Mouse (Mus musculus) cortical plate, adult 2 months (tissue): ENCODE data around the gene Mpeg1. TPM values are rescaled to one million over a fixed set of nuclear protein-coding genes. Genes with fewer than 3 reads are reported as not detected.
A peak's percentile ranks its signal among the peaks of the same experiment; 100 is the strongest.

Source experiments
- H3K27ac ChIP-seq: fragments of 200-500 bp; 2 replicates; pipeline ENCODE4 v1.5.1; 2012; ENCODE audit warnings: low read length, control low read depth, inconsistent platforms; ENCODE audit not compliant: insufficient read depth
- H3K4me1 ChIP-seq: fragments of 200-500 bp; 2 replicates; pipeline ENCODE4 v1.6.1; 2011; ENCODE audit warnings: low read length; ENCODE audit not compliant: control insufficient read depth, insufficient read depth
- H3K4me3 ChIP-seq: fragments of 200-500 bp; 2 replicates; pipeline ENCODE4 v1.5.1; 2011; ENCODE audit warnings: mild to moderate bottlenecking, low read length, control low read depth; ENCODE audit not compliant: insufficient read depth
- CTCF ChIP-seq: fragments of 200-500 bp; IDR thresholded peaks from 2 replicates; pipeline ENCODE4 v1.5.1; 2011; ENCODE audit warnings: mild to moderate bottlenecking, control low read depth, low read length; ENCODE audit not compliant: insufficient read depth; ENCODE audit errors: extremely low read depth
- POLR2A ChIP-seq: fragments of 200-500 bp; IDR thresholded peaks from 2 replicates; pipeline ENCODE4 v1.6.1; 2011; ENCODE audit warnings: mild to moderate bottlenecking, low read length, control low read depth; ENCODE audit not compliant: insufficient read depth; ENCODE audit errors: extremely low read depth
- polyA plus RNA-seq: library from polyadenylated mRNA; depleted of rRNA; stranded (reverse); fragments of >200 nt; gene quantifications from 2 replicates; pipeline ENCODE4 v1.2.3, GENCODE M21; 2012; rRNA removed

Mpeg1 gene
- 11.9 and 13.0 TPM in 2 replicates for polyA plus RNA-seq

- Histone ChIP-seq H3K4me3 (no peak within 1 kb of the TSS), H3K27ac (no peak within 1 kb of the TSS), H3K4me1 (no peaks in the 10 kb centered on the region)
- TF ChIP-seq CTCF = no peak
- no peak for TF ChIP-seq POLR2A
These were observed at the start of gene Mpeg1 for GRCm38 (mm10) chr19:12460282-12461249. Mpeg1 (plus strand) TSS chr19:12460779.

- no peak for TF ChIP-seq POLR2A
- no peak for TF ChIP-seq CTCF
- H3K4me1 ChIP-seq = no peaks in the 10 kb centered on the region; the same call in 1 of the 2 replicates
- no peak overlapping the region for H3K4me3 ChIP-seq
- no peak overlapping the region for H3K27ac ChIP-seq
These were observed 46.8 kb upstream of the Mpeg1 start for GRCm38 (mm10) chr19:12413737-12414136.

GRCm38 (mm10) chr19:12417361-12417760, 43.2 kb upstream of the Mpeg1 start, which contains the start of gene Olfr1441:
Olfr1441 (plus strand) TSS chr19:12417433.
- TF ChIP-seq CTCF (no peak), POLR2A (no peak)
- no peak within 1 kb of the TSS for H3K27ac ChIP-seq
- no peaks in the 10 kb centered on the region; the same call in 1 of the 2 replicates for H3K4me1 ChIP-seq
- no peak within 1 kb of the TSS for H3K4me3 ChIP-seq

- no peaks in the 10 kb centered on the region; the same call in 1 of the 2 replicates for H3K4me1 ChIP-seq
- no peak overlapping the region for H3K27ac ChIP-seq
- no peak for TF ChIP-seq CTCF
- TF ChIP-seq POLR2A = no peak
- no peak overlapping the region for H3K4me3 ChIP-seq
These were observed 42.3 kb upstream of the Mpeg1 start for GRCm38 (mm10) chr19:12418312-12418711.

GRCm38 (mm10) chr19:12420555-12420954, 40.0 kb upstream of the Mpeg1 start:
- no peak for TF ChIP-seq POLR2A
- no peak for TF ChIP-seq CTCF
- Histone ChIP-seq H3K27ac (no peak overlapping the region), H3K4me1 (no peaks in the 10 kb centered on the region; the same call in 1 of the 2 replicates), H3K4me3 (no peak overlapping the region)

- Histone ChIP-seq H3K4me3 (no peak overlapping the region), H3K27ac (no peak overlapping the region), H3K4me1 (no peaks in the 10 kb centered on the region)
- TF ChIP-seq POLR2A (no peak), CTCF (no peak)
These were observed 38.9 kb upstream of the Mpeg1 start for GRCm38 (mm10) chr19:12421680-12422079.

GRCm38 (mm10) chr19:12427101-12427500, 33.5 kb upstream of the Mpeg1 start:
- no peaks in the 10 kb centered on the region for H3K4me1 ChIP-seq
- no peak overlapping the region for H3K4me3 ChIP-seq
- no peak for TF ChIP-seq CTCF
- TF ChIP-seq POLR2A = no peak
- H3K27ac ChIP-seq = no peak overlapping the region

- TF ChIP-seq CTCF (no peak), POLR2A (no peak)
- no peak within 1 kb of the TSS for H3K4me3 ChIP-seq
These were observed 33.0 kb upstream of the Mpeg1 start, which contains the start of gene Pfpl for GRCm38 (mm10) chr19:12427605-12428004. Pfpl (plus strand) TSS chr19:12427905.

GRCm38 (mm10) chr19:12433033-12433432, 27.5 kb upstream of the Mpeg1 start:
- no peak overlapping the region for H3K27ac ChIP-seq
- TF ChIP-seq CTCF = peak; percentile 32; the same call in 1 of the 2 replicates
- no peak for TF ChIP-seq POLR2A

More at GRCm38 (mm10) chr19:12427605-12428004, 33.0 kb upstream of the Mpeg1 start, which contains the start of gene Pfpl:
- Histone ChIP-seq H3K4me1 (no peaks in the 10 kb centered on the region), H3K27ac (no peak within 1 kb of the TSS)

GRCm38 (mm10) chr19:12435011-12435416, 25.6 kb upstream of the Mpeg1 start:
- Histone ChIP-seq H3K27ac (peak overlapping the region; percentile 77; the same call in 1 of the 2 replicates), H3K4me1 (no peaks in the 10 kb centered on the region), H3K4me3 (no peak overlapping the region)
- no peak for TF ChIP-seq CTCF
- TF ChIP-seq POLR2A = no peak

More at GRCm38 (mm10) chr19:12433033-12433432, 27.5 kb upstream of the Mpeg1 start:
- no peak overlapping the region for H3K4me3 ChIP-seq
- no peaks in the 10 kb centered on the region for H3K4me1 ChIP-seq
